Mouse (Mus musculus): ENCODE results near the gene Slpi. TPM values are rescaled to one million over a fixed set of nuclear protein-coding genes. Genes with fewer than 3 reads are reported as not detected.

The Slpi gene
- polyA plus RNA-seq, 1 experiment from 2014 or later = 2.1 TPM

GRCm38 (mm10) chr2:164432541-164433191 lies 43.8 kb upstream of the Slpi start:
- DNase-seq (ENCODE audit: low spot score) = peak; percentile 84
- Histone ChIP-seq H3K9me3 (ENCODE audit: control insufficient read depth, low read length) (no peaks in the 10 kb centered on the region), H3K27ac (replicated peaks; ENCODE audit: low read depth, low read length) (peak overlapping the region; percentile 65), H3K9ac (ENCODE audit: low read depth, low read length) (peak overlapping the region; percentile 49), H3K4me3 (ENCODE audit: low read depth, low read length) (no peak overlapping the region), H3K27me3 (replicated peaks; ENCODE audit: control insufficient read depth, insufficient read depth, low read length) (no peaks in the 10 kb centered on the region), H3K4me1 (ENCODE audit: control insufficient read depth, insufficient read depth, low read length) (peaks cover 63% of the 10 kb centered on the region), H3K4me2 (ENCODE audit: low read depth, low read length) (peak overlapping the region; percentile 44), H3K36me3 (ENCODE audit: control insufficient read depth, insufficient read depth, low read length) (peaks cover 19% of the 10 kb centered on the region)
- 14% methylated on average over 18 of the region's 22 CpGs for WGBS
- ATAC-seq (ENCODE audit: low read depth) = peak; percentile 30; the same call in 1 of the 2 replicates

- Histone ChIP-seq H3K4me2 (ENCODE audit: low read depth, low read length) (peak overlapping the region; percentile 44), H3K4me3 (ENCODE audit: low read depth, low read length) (no peak overlapping the region), H3K27me3 (replicated peaks; ENCODE audit: control insufficient read depth, insufficient read depth, low read length) (no peaks in the 10 kb centered on the region), H3K27ac (replicated peaks; ENCODE audit: low read depth, low read length) (peak overlapping the region; percentile 65), H3K4me1 (ENCODE audit: control insufficient read depth, insufficient read depth, low read length) (peaks cover 58% of the 10 kb centered on the region), H3K9me3 (ENCODE audit: control insufficient read depth, low read length) (no peaks in the 10 kb centered on the region), H3K9ac (ENCODE audit: low read depth, low read length) (peak overlapping the region; percentile 49), H3K36me3 (ENCODE audit: control insufficient read depth, insufficient read depth, low read length) (peaks cover 26% of the 10 kb centered on the region)
- WGBS = 45% methylated on average over 9 of the region's 9 CpGs
- ATAC-seq (ENCODE audit: low read depth) = no peak
- DNase-seq (ENCODE audit: low spot score) = peak; percentile 64
Observed at GRCm38 (mm10) chr2:164431676-164432465, 43.0 kb upstream of the Slpi start.

GRCm38 (mm10) chr2:164430697-164431096 lies 41.8 kb upstream of the Slpi start:
- H3K36me3 ChIP-seq (ENCODE audit: control insufficient read depth, insufficient read depth, low read length) = peaks cover 38% of the 10 kb centered on the region
- DNase-seq (ENCODE audit: low spot score) (peak; percentile 66), ATAC-seq (ENCODE audit: low read depth) (no peak)
- no peaks in the 10 kb centered on the region for H3K9me3 ChIP-seq (ENCODE audit: control insufficient read depth, low read length)
- H3K4me3 ChIP-seq (ENCODE audit: low read depth, low read length) = no peak overlapping the region
- H3K9ac ChIP-seq (ENCODE audit: low read depth, low read length) = no peak overlapping the region; the same call in 1 of the 2 replicates
- H3K4me2 ChIP-seq (ENCODE audit: low read depth, low read length) = peak overlapping the region; percentile 44
- peaks cover 46% of the 10 kb centered on the region for H3K4me1 ChIP-seq (ENCODE audit: control insufficient read depth, insufficient read depth, low read length)
- no peaks in the 10 kb centered on the region for H3K27me3 ChIP-seq (replicated peaks; ENCODE audit: control insufficient read depth, insufficient read depth, low read length)
- peak overlapping the region; percentile 53 for H3K27ac ChIP-seq (replicated peaks; ENCODE audit: low read depth, low read length)
- WGBS = 9% methylated on average over 7 of the region's 7 CpGs

- Histone ChIP-seq H3K27ac (replicated peaks; ENCODE audit: low read depth, low read length) (peak overlapping the region; percentile 53), H3K4me2 (ENCODE audit: low read depth, low read length) (0 out of 2 replicates have a peak overlapping the region, but pooled peaks have one; percentile 44)
- ATAC-seq (ENCODE audit: low read depth) = 0 out of 2 replicates have a peak, but pooled peaks have one; percentile 16
Observed at GRCm38 (mm10) chr2:164429881-164430615, 41.2 kb upstream of the Slpi start.

GRCm38 (mm10) chr2:164428451-164428850 lies 39.6 kb upstream of the Slpi start:
- Histone ChIP-seq H3K9ac (ENCODE audit: low read depth, low read length) (no peak overlapping the region), H3K27ac (replicated peaks; ENCODE audit: low read depth, low read length) (no peak overlapping the region), H3K9me3 (ENCODE audit: control insufficient read depth, low read length) (no peaks in the 10 kb centered on the region), H3K4me1 (ENCODE audit: control insufficient read depth, insufficient read depth, low read length) (peaks cover 31% of the 10 kb centered on the region), H3K4me2 (ENCODE audit: low read depth, low read length) (no peak overlapping the region), H3K36me3 (ENCODE audit: control insufficient read depth, insufficient read depth, low read length) (peaks cover 55% of the 10 kb centered on the region), H3K27me3 (replicated peaks; ENCODE audit: control insufficient read depth, insufficient read depth, low read length) (no peaks in the 10 kb centered on the region), H3K4me3 (ENCODE audit: low read depth, low read length) (no peak overlapping the region)
- ATAC-seq (ENCODE audit: low read depth) (no peak), DNase-seq (ENCODE audit: low spot score) (no peak)
- WGBS = 48% methylated on average over 5 of the region's 5 CpGs

More at GRCm38 (mm10) chr2:164429881-164430615, 41.2 kb upstream of the Slpi start:
- Histone ChIP-seq H3K27me3 (replicated peaks; ENCODE audit: control insufficient read depth, insufficient read depth, low read length) (no peaks in the 10 kb centered on the region), H3K36me3 (ENCODE audit: control insufficient read depth, insufficient read depth, low read length) (peaks cover 42% of the 10 kb centered on the region), H3K4me1 (ENCODE audit: control insufficient read depth, insufficient read depth, low read length) (peaks cover 40% of the 10 kb centered on the region), H3K9me3 (ENCODE audit: control insufficient read depth, low read length) (no peaks in the 10 kb centered on the region), H3K9ac (ENCODE audit: low read depth, low read length) (no peak overlapping the region), H3K4me3 (ENCODE audit: low read depth, low read length) (no peak overlapping the region)
- 53% methylated on average over 15 of the region's 15 CpGs for WGBS
- DNase-seq (ENCODE audit: low spot score) = no peak

GRCm38 (mm10) chr2:164426952-164427351 lies 38.1 kb upstream of the Slpi start:
- Histone ChIP-seq H3K4me2 (ENCODE audit: low read depth, low read length) (no peak overlapping the region), H3K27me3 (replicated peaks; ENCODE audit: control insufficient read depth, insufficient read depth, low read length) (no peaks in the 10 kb centered on the region), H3K4me3 (ENCODE audit: low read depth, low read length) (no peak overlapping the region), H3K9me3 (ENCODE audit: control insufficient read depth, low read length) (no peaks in the 10 kb centered on the region), H3K27ac (replicated peaks; ENCODE audit: low read depth, low read length) (no peak overlapping the region), H3K36me3 (ENCODE audit: control insufficient read depth, insufficient read depth, low read length) (peaks cover 59% of the 10 kb centered on the region), H3K4me1 (ENCODE audit: control insufficient read depth, insufficient read depth, low read length) (peaks cover 16% of the 10 kb centered on the region), H3K9ac (ENCODE audit: low read depth, low read length) (no peak overlapping the region)
- DNase-seq (ENCODE audit: low spot score) = no peak
- no peak for ATAC-seq (ENCODE audit: low read depth)
- WGBS = 84% methylated on average over 5 of the region's 5 CpGs

GRCm38 (mm10) chr2:164426121-164426520 lies 37.2 kb upstream of the Slpi start:
- no peak; the same call in 1 of the 2 replicates for ATAC-seq (ENCODE audit: low read depth)
- no peak overlapping the region for H3K27ac ChIP-seq (replicated peaks; ENCODE audit: low read depth, low read length)
- H3K36me3 ChIP-seq (ENCODE audit: control insufficient read depth, insufficient read depth, low read length) = peaks cover 59% of the 10 kb centered on the region
- no peak for DNase-seq (ENCODE audit: low spot score)
- WGBS = 36% methylated on average over 11 of the region's 12 CpGs
- no peak overlapping the region for H3K9ac ChIP-seq (ENCODE audit: low read depth, low read length)
- H3K4me2 ChIP-seq (ENCODE audit: low read depth, low read length) = no peak overlapping the region
- no peaks in the 10 kb centered on the region for H3K9me3 ChIP-seq (ENCODE audit: control insufficient read depth, low read length)
- peaks cover 7% of the 10 kb centered on the region for H3K4me1 ChIP-seq (ENCODE audit: control insufficient read depth, insufficient read depth, low read length)
- H3K4me3 ChIP-seq (ENCODE audit: low read depth, low read length) = no peak overlapping the region
- H3K27me3 ChIP-seq (replicated peaks; ENCODE audit: control insufficient read depth, insufficient read depth, low read length) = no peaks in the 10 kb centered on the region

GRCm38 (mm10) chr2:164425401-164425800 lies 36.5 kb upstream of the Slpi start:
- no peak overlapping the region for H3K4me2 ChIP-seq (ENCODE audit: low read depth, low read length)
- H3K4me1 ChIP-seq (ENCODE audit: control insufficient read depth, insufficient read depth, low read length) = peaks cover under 1% of the 10 kb centered on the region; the same call in 1 of the 2 replicates
- peaks cover 59% of the 10 kb centered on the region for H3K36me3 ChIP-seq (ENCODE audit: control insufficient read depth, insufficient read depth, low read length)
- H3K4me3 ChIP-seq (ENCODE audit: low read depth, low read length) = no peak overlapping the region
- 81% methylated on average over 5 of the region's 5 CpGs for WGBS
- H3K9me3 ChIP-seq (ENCODE audit: control insufficient read depth, low read length) = no peaks in the 10 kb centered on the region
- ATAC-seq (ENCODE audit: low read depth) = no peak
- no peak overlapping the region for H3K9ac ChIP-seq (ENCODE audit: low read depth, low read length)
- no peak overlapping the region for H3K27ac ChIP-seq (replicated peaks; ENCODE audit: low read depth, low read length)
- no peaks in the 10 kb centered on the region for H3K27me3 ChIP-seq (replicated peaks; ENCODE audit: control insufficient read depth, insufficient read depth, low read length)
- no peak for DNase-seq (ENCODE audit: low spot score)
